In genomic region chr10:81328386-81328785, GRCm38 (mm10) we compare ENCODE assay signal across 7 mouse cellular contexts. TPM values are rescaled to one million over a fixed set of nuclear protein-coding genes. Genes with fewer than 3 reads are reported as not detected.
DNase-seq lines count a peak whose midpoint lies in the region; ATAC-seq lines count a peak whose summit lies in the region.

TSS of gene Tbxa2r (plus strand) at chr10:81328731.

- peak; percentile 96 for DNase-seq in adrenal gland, adult 2 months
- peak; percentile 74 for DNase-seq in heart, postnatal 4 days
- no peak for DNase-seq in limb, embryonic 11.5 days (ENCODE audit: low spot score)
- DNase-seq in urinary bladder, postnatal 14 days (ENCODE audit: low spot score): no peak
- no peak for DNase-seq in left cerebral cortex, postnatal 25 days (ENCODE audit: low spot score in 2 of 2)

- peaks cover 43% of the 10 kb centered on the region for H3K36me3 ChIP-seq in embryonic facial prominence, embryonic 12.5 days
- H3K36me3 ChIP-seq in limb, embryonic 11.5 days (ENCODE audit: control insufficient read depth, insufficient read depth, low read length): peaks cover 35% of the 10 kb centered on the region
- H3K36me3 ChIP-seq in midbrain, embryonic 13.5 days: peaks cover 47% of the 10 kb centered on the region

- peak within 1 kb of the TSS; percentile 78 for H3K27ac ChIP-seq in embryonic facial prominence, embryonic 12.5 days
- no peak within 1 kb of the TSS for H3K27ac ChIP-seq in limb, embryonic 11.5 days (replicated peaks; ENCODE audit: low read depth, low read length)
- H3K27ac ChIP-seq in midbrain, embryonic 13.5 days: no peak within 1 kb of the TSS

- 14% methylated on average over 10 of the region's 10 CpGs for WGBS in embryonic facial prominence, embryonic 12.5 days
- 4% methylated on average over 8 of the region's 10 CpGs for WGBS in limb, embryonic 11.5 days
- 15% methylated on average over 10 of the region's 10 CpGs for WGBS in midbrain, embryonic 13.5 days

- intact Hi-C loops in left cerebral cortex, postnatal 25 days (cut with DNase I): no loop called here

- H3K9ac ChIP-seq in embryonic facial prominence, embryonic 12.5 days: peak within 1 kb of the TSS; percentile 27; the same call in 1 of the 2 replicates
- H3K9ac ChIP-seq in limb, embryonic 11.5 days (ENCODE audit: low read length): peak within 1 kb of the TSS; percentile 30; the same call in 1 of the 2 replicates
- 0 out of 2 replicates have a peak within 1 kb of the TSS, but pooled peaks have one; percentile 10 for H3K9ac ChIP-seq in midbrain, embryonic 13.5 days (replicated peaks)

- no peaks in the 10 kb centered on the region for H3K9me3 ChIP-seq in embryonic facial prominence, embryonic 12.5 days
- no peaks in the 10 kb centered on the region for H3K9me3 ChIP-seq in limb, embryonic 11.5 days (ENCODE audit: control insufficient read depth, low read length)
- no peaks in the 10 kb centered on the region for H3K9me3 ChIP-seq in midbrain, embryonic 13.5 days

- H3K4me1 ChIP-seq in embryonic facial prominence, embryonic 12.5 days: peaks cover 19% of the 10 kb centered on the region
- 0 out of 2 replicates have a peak, but pooled peaks cover 7% of the 10 kb centered on the region for H3K4me1 ChIP-seq in limb, embryonic 11.5 days (ENCODE audit: control insufficient read depth, insufficient read depth, low read length)
- 0 out of 2 replicates have a peak, but pooled peaks cover 4% of the 10 kb centered on the region for H3K4me1 ChIP-seq in midbrain, embryonic 13.5 days (replicated peaks)

- no peak within 1 kb of the TSS for H3K4me2 ChIP-seq in embryonic facial prominence, embryonic 12.5 days (replicated peaks)
- H3K4me2 ChIP-seq in limb, embryonic 11.5 days (ENCODE audit: low read depth, severe bottlenecking): no peak within 1 kb of the TSS
- H3K4me2 ChIP-seq in midbrain, embryonic 13.5 days (replicated peaks): no peak within 1 kb of the TSS

- no peak for ATAC-seq in embryonic facial prominence, embryonic 12.5 days (ENCODE audit: insufficient number of reproducible peaks, insufficient read depth, low FRiP score, low TSS enrichment)
- ATAC-seq in limb, embryonic 11.5 days (ENCODE audit: insufficient number of reproducible peaks, low FRiP score, low TSS enrichment, low read depth): no peak
- no peak for ATAC-seq in midbrain, embryonic 13.5 days

- no peak within 1 kb of the TSS for H3K4me3 ChIP-seq in embryonic facial prominence, embryonic 12.5 days
- no peak within 1 kb of the TSS for H3K4me3 ChIP-seq in limb, embryonic 11.5 days (ENCODE audit: low read depth, low read length)
- no peak within 1 kb of the TSS for H3K4me3 ChIP-seq in midbrain, embryonic 13.5 days (replicated peaks)

- peaks cover 20% of the 10 kb centered on the region for H3K27me3 ChIP-seq in embryonic facial prominence, embryonic 12.5 days
- H3K27me3 ChIP-seq in limb, embryonic 11.5 days (ENCODE audit: control insufficient read depth, insufficient read depth, low read length): peaks cover 13% of the 10 kb centered on the region
- H3K27me3 ChIP-seq in midbrain, embryonic 13.5 days: peaks cover 25% of the 10 kb centered on the region

RNA-seq across cellular contexts. Expression of gene Tbxa2r, which starts in this region (rescaled TPM):
- 10 to 100 TPM; 33.2 to 45.4 TPM for total RNA-seq in adrenal gland, adult 2 months (2021)
- 137 and 154 TPM in 2 replicates for polyA plus RNA-seq in adrenal gland, adult 2 months (2012; rRNA removed)
- 2.8 and 3.1 TPM in 2 replicates for polyA plus RNA-seq in embryonic facial prominence, embryonic 12.5 days (2016; fragmentation: Nextera tagmentation; extraction: Ambion mirVana)
- 1 to 10 TPM; 5.5 to 5.6 TPM for total RNA-seq in heart, postnatal 4 days (2021)
- 1.7 and 1.8 TPM in 2 replicates for polyA plus RNA-seq in limb, embryonic 11.5 days (2014; fragmentation: Nextera tagmentation; extraction: Ambion mirVana)
- 4.7 and 4.9 TPM in 2 replicates for polyA plus RNA-seq in midbrain, embryonic 13.5 days (2015; fragmentation: Nextera tagmentation; extraction: Ambion mirVana)
- 1 to 10 TPM; 1.2 to 1.4 TPM for total RNA-seq in left cerebral cortex, postnatal 25 days (2021)

Comparison
In these comparisons a context has a peak if more than half of its experiments do, and no peak if none do; other contexts are left out.
1. RNA of gene Tbxa2r (total RNA-seq): 33.2 to 45.4 TPM in adrenal gland, adult 2 months; 5.5 to 5.6 TPM in heart, postnatal 4 days and 1.2 to 1.4 TPM in left cerebral cortex, postnatal 25 days; every median in the first group is over 4 times any median in the second.
2. RNA of gene Tbxa2r (polyA plus RNA-seq): 137 to 154 TPM in adrenal gland, adult 2 months; 4.7 to 4.9 TPM in midbrain, embryonic 13.5 days, 2.8 to 3.1 TPM in embryonic facial prominence, embryonic 12.5 days and 1.7 to 1.8 TPM in limb, embryonic 11.5 days; every median in the first group is over 10 times any median in the second.
3. DNase-seq: peak in adrenal gland, adult 2 months (single experiment) and heart, postnatal 4 days (single experiment); none in limb, embryonic 11.5 days (single experiment), urinary bladder, postnatal 14 days (single experiment) and left cerebral cortex, postnatal 25 days (0 of 2).
4. Peak in every context shown above with its lines, with median percentiles within 50 percentile points of each other: H3K9ac ChIP-seq.